Mouse (Mus musculus) gastrocnemius, adult 18-20 months (tissue): ENCODE results near the gene Rptor. TPM values are rescaled to one million over a fixed set of nuclear protein-coding genes. Genes with fewer than 3 reads are reported as not detected.

Experiments
- DNase-seq: peaks from one replicate; pipeline ENCODE4 v3.0.0; 2021; ENCODE audit warnings: low spot score
- total RNA-seq, 2 experiments: library from RNA; stranded (reverse); gene quantifications; 2 replicates each; pipeline ENCODE4 v1.2.3; 2021

The Rptor gene
- total RNA-seq, 2 experiments from 2014 or later, result 23.3 to 28.1 TPM

GRCm38 (mm10) chr11:119603527-119603905, 811 bp downstream of the Rptor start:
- DNase-seq, result no peak

- DNase-seq, result no peak
These were observed 4.8 kb downstream of the Rptor start for GRCm38 (mm10) chr11:119607464-119607863.

- no peak for DNase-seq
These were observed 8.8 kb downstream of the Rptor start for GRCm38 (mm10) chr11:119611496-119611895.

DNA sequence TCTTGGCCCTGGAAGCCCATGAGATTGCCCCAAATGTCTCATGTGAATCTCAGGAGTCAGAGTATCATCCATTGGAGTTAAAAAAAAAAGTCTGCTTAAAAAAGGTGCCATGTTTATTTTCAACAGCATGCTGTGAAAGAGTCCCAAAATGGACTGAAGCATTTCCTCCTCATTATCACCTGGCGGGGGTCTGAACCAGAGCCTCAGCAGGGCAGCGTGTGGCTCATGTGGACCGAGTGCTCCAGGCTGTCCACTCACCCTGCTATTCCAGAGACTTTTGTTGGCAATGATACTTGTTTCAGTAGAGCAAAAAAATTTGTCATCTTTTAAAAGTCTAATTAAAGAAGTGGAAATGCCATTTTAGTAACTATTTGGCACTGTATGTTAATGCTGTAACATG, 9.5 kb downstream of the Rptor start:
- DNase-seq, result no peak

- peak; percentile 37 for DNase-seq
These were observed 12.4 kb downstream of the Rptor start for GRCm38 (mm10) chr11:119615087-119615486.

- no peak for DNase-seq
These were observed 16.1 kb downstream of the Rptor start for GRCm38 (mm10) chr11:119618763-119619162.

DNA sequence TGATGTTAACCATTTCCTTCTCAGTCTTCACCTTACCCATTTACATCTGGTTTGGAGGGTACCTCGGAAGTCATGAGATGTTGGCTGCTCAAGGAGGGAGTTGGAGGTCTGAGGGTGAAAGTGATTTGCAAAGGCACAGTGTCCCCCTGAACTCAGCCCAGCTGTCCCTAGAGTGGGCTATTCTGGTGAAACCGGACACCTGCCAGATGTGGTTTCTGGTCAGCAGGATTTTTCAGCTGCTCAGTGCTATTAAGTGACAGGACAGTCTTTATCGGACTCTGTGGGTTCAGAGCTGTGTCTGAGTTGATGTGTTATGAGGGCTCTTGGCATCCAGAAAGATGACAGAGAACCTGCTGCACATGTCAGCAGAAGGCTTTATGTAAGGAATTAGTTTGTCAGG, 18.6 kb downstream of the Rptor start:
- DNase-seq, result no peak

DNA sequence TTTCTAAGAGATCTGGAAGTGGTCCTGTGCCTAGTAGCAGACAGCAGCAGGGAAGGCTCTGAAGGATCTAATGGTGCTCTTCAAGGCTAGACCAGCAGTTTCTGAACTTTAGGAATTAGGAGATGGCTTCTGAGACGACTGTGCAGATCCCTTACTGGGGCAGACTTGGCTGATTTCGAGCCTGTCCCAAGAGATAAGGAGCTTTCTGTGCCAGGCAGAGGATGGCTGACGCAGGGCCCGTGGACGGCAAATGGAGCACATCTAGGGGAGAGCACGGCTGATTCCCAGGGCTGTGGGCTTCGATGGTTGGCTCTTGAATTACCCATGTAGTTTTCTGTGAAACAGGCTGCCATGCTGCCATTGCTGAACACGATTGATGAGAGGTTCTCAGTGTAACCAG, 21.1 kb downstream of the Rptor start:
- no peak for DNase-seq

DNA sequence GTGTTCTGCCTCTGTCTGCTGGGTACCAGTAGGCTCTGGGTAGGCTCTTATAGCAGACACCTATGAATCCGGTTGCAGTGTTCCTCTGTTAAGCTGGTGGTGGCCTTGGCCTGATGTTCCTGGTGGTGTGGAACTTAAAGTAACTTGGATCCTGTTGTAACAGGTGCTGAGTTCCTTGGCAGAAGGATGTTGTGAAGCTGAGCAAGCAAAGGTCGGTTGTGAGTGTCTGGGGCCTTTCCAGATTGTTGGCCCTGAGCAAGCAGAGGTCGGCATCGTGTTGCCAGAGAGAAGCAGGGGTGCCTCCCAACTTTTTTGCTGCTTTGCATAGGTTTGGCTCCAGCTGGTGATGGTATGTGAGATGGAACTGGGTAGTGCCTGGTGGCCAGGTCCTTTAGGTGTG, 21.7 kb downstream of the Rptor start:
- DNase-seq, result peak; percentile 68

GRCm38 (mm10) chr11:119624955-119625354, 22.2 kb downstream of the Rptor start:
- no peak for DNase-seq

DNA sequence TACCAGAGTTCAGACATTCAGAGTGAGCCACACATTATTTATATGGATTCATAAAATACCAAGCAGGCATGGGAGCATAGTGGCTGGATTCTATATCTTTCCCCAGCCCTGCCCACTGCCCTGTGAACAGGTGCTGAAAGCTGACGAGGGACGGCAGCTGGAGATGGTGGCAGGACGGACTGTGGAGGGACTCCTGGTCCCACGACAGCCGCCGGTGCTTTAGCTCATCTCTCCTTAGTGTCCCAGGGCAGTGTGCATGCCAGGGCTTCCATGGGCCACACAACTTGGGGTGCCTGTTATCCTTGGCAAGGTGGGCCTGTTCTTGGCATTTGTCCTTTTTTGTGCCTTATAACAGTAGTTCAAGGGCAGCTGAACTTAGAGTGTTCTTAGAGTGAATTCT, 22.8 kb downstream of the Rptor start:
- DNase-seq, result peak; percentile 48

DNA sequence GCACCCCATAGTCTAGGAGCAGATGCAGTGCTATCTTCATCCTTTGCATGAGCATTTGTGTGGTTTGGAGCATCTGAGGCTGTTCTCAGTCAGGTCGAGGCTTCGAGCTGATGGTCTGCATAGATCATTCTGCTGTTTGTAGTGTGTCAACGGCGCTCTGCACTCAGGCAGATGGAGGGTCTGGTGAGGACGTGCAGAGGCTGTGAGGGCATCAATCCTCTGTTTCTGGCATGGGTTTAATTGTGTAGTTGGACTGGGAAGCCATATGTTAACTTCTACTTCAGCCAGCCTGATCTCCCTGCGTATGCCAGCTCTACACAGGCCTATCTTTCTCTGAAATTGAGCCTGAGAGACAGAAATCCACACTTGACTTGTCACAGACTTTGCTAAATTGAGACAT, 23.2 kb downstream of the Rptor start:
- DNase-seq, result no peak

- DNase-seq, result no peak
These were observed 24.5 kb downstream of the Rptor start for GRCm38 (mm10) chr11:119627243-119627642.

DNA sequence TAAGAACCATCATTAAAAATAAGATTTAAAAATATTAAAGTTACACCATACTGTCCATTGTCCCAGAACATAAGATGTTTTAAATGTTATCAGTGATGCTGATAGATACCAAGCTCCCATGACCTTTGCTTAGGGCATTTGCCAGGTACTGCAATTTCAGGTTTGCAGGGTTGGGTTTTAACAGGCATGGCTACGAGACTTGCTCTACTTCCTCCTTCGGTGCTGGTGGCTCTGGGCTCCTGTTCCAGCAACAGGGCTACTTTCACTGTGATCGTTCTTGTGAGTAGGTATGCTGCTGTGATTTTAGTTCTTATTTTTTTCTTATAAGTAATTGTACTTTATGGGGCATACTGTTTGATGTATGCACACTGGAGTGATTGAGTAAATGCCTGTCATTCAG, 26.4 kb downstream of the Rptor start:
- no peak for DNase-seq

DNA sequence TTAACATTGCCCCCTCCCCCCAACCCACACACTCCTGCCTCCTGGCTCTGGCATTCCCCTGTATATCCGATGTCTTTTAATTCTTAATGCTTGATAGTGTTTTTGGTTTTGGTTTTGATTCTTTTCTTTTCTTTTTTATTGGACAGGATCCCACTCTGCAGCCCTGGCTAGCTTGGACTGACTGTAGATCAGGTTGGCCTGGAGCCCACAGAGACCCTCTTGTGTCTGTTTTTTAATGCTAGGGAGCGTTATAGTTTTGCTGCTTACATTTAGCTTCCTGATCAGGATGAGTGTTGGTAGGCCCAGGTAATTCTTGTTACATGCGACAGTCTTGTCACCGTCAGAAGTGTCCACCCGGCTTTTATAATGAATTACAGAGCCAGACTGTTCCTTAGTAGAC, 27.6 kb downstream of the Rptor start:
- DNase-seq, result no peak

DNA sequence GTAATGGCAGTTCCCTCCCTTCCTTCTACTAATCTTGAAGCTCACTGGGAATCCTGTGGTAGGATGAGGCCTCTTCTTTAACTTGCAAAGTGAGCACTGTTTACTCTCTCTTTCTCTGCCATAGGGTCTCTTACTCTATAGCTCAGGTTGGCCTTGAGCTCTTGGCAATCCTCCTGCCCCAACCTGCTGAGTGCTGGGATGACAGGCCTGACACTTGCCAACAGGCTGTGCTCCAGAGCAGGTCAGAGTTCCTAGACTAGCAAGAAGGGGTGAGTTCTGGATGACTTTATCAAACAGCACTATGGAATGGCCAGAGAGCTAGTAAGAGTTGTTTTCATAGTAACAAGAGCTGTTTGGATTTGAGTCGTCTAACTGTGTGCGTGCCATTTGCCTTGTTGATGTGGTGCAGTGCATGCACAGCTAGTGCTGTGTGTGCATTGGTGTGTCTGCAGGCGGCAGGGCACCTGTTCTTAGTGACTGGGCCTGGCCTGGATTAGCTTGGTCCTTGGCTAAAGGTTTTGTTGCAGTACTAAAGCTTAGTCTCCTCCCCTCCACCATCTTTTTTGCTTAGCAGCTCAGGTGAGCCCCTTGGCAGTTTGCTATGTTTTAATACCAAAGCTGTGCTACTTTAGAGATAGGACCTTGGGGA, 28.6 kb downstream of the Rptor start:
- no peak for DNase-seq

GRCm38 (mm10) chr11:119636371-119636883, 33.7 kb downstream of the Rptor start:
- DNase-seq, result no peak

DNA sequence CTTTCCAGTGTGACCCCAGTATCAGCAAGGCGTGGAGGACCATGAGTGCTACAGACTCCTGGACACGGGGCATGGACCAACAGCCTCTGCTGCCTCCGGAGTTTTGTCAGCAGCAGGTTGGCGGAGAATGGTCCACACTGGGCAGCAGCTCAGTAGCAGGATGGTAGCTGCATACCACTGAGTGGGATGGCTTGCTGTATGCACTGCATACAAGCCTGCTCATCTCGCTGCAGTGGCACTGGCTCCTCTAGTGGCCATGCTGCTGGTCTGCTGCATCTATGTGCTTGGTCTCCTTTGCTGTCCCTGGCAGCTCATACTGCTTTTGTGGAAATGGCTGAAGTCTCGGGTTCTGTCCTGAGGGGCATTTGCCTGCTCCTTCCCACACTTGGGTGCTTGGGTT, 34.8 kb downstream of the Rptor start:
- DNase-seq, result no peak

DNA sequence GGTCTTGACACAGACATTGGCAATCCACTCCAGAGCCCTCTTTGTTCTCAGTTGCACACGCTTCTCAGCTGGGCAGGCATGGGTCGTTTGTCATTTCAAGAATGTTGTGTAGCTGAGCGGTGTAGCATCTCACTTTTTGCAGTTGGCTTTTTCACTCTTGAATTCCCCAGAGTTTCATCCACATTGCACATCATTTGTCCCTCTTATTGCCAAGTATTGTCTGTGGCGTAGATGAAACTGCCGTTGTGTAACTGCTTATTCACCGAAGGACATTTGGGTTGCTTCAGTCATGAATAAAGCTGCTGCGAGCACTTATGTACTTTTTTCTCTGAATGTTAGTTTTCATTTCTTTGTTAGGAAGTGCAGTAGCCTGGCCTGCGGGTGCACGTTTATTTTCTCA, 37.8 kb downstream of the Rptor start:
- DNase-seq, result no peak

- no peak for DNase-seq
These were observed 39.2 kb downstream of the Rptor start for GRCm38 (mm10) chr11:119641831-119642381.

DNA sequence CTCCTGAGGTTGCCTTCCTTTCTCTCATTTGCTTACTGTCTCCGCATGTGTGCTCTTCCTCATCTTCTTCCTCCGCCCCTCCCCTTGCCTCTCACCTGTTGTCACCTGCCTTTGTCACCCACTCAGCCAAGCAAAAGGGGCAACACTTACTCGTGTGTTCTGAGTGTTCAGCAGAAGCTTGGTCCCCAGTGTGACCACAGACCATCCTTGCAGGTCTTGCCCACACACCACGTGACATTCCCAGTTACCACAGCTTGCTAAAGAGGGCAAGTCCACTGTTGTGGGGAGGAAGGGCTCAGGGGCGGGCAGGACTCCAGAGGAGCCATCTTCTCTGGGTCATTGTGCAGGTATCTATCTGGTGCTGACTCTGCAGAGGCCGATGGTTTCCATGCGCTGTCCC, 40.6 kb downstream of the Rptor start:
- no peak for DNase-seq

DNA sequence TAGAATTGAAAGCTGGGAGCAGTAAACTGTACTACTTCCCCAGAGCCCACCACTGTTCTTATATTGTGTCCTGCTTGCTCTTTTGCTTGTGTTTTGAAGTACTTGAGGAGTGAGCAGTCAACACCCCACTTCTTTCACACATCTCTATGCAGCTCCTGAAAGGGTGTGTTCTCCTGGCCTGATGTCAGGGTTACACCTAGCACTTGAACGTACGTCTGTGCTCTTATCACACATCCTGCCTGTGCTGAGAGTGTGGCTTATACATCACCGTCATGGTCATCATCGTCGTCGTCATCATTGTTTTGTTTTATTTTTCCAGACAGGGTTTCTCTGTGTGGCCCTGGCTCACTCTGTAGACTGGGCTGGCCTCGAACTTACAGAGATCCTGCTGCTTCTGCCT, 41.4 kb downstream of the Rptor start:
- DNase-seq, result no peak

DNA sequence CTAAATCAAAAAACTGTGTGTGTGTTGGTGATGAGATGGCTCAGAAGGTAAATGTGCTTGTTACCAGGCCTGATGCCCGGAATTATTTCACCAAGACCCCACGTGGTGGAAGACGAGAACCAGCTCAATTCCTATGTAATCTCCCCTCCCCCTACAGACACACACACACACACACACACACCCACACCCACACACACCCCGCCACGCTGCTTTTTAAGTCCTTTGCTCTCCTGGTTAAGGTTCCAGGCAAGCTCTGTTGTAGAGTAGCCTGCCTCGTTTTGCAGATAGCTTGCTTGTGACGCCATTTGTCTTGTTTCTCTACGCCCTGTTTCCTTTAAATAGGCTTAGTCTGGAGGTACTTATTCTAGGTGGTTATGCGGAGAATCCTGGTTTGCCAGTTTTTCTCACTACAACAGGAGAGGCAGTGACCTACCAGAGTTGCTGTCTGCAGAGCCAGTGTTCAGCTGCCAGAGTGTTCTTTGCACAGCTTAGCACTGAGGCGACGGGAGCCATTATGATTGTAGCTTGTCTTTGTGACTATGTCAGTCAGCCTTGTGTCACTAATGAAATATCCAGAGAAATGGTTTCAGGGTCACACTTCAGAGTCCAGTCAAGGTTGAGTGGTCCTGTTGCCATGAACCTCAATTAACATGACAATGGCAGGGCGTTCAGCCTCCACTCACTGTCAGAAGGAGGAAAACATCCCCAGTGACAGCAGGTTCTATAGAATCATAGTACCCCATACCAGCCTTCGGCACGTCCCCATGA, 42.1 kb downstream of the Rptor start:
- DNase-seq, result no peak
